Mouse (Mus musculus) forebrain, embryonic 10.5 days (tissue): Measurements from ENCODE around the gene Ttc7b. TPM values are rescaled to one million over a fixed set of nuclear protein-coding genes. Genes with fewer than 3 reads are reported as not detected.

Experiments used
- DNase-seq: peaks from one replicate; pipeline ENCODE4 v3.0.0-alpha.2; 2017; ENCODE audit warnings: low spot score; ENCODE audit errors: extremely low spot score
- H3K27ac ChIP-seq: fragments of 300-500 bp; sonication (generic); 2 replicates; pipeline ENCODE4 v1.5.1; 2016; ENCODE audit warnings: mild to moderate bottlenecking
- H3K27me3 ChIP-seq: fragments of 300-500 bp; sonication (generic); 2 replicates; pipeline ENCODE4 v1.6.1; 2016; ENCODE audit warnings: mild to moderate bottlenecking; ENCODE audit not compliant: poor library complexity, severe bottlenecking
- H3K36me3 ChIP-seq: fragments of 300-500 bp; sonication (generic); replicated peaks from 2 replicates; pipeline ENCODE4 v1.6.1; 2016; ENCODE audit warnings: mild to moderate bottlenecking, moderate library complexity
- H3K4me1 ChIP-seq: fragments of 300-500 bp; sonication (generic); 2 replicates; pipeline ENCODE4 v1.6.1; 2016
- H3K4me3 ChIP-seq: fragments of 300-500 bp; sonication (generic); 2 replicates; pipeline ENCODE4 v1.5.1; 2016; ENCODE audit warnings: mild to moderate bottlenecking, moderate library complexity
- H3K9me3 ChIP-seq: fragments of 300-500 bp; sonication (generic); 2 replicates; pipeline ENCODE4 v1.6.1; 2016; ENCODE audit warnings: mild to moderate bottlenecking, moderate library complexity
- WGBS: fragments of 180-500 bp; shearing (Covaris S2); methylation state at CpG from one replicate; pipeline ENCODE4 v1.1.7; 2016; 5-methylcytosine and 5-hydroxymethylcytosine counted together
- polyA plus RNA-seq: library from polyadenylated mRNA; unstranded; fragments of >200 nt; fragmentation: Nextera tagmentation; extraction: Ambion mirVana; gene quantifications from 2 replicates; pipeline ENCODE4 v1.2.1, GENCODE M21; 2016

Gene Ttc7b
- polyA plus RNA-seq, 1 experiment from 2014 or later: 5.5 TPM

DNA sequence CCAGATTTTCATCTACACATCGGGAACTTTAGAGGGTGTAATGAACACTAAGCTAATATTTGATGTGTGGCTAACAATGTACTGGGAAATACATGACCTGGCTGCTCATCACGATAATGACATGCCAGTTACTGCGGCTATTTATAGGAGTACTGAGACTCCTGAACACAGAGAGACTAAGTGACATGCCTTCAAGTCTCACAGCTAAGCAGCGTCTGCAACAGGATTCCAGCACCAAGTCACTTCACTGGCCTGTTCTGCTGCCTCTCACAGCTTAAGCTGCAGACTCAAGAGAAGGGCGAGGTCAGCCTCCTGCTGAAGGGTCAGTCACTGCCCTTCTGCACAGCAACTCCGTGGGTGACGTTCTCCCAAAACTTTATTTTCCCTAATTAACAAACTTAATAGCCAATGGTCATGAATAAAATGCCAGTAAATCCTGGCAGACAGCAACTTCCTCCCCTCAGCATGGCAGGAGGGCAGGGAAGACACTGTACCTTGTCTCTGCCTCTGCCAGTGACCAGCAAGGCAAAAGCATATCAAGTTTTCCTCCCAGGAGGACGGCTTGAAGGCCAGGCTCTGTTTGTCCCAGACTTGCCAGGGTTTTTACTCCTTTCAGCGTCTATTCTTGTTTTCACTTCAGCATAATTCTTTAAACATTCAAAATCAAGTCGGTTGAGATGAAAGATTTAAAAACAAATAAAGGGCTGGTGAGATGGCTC, 64.2 kb downstream of the Ttc7b start:
- H3K4me1 ChIP-seq: peaks cover 7% of the 10 kb centered on the region; the same call in 1 of the 2 replicates
- no peak overlapping the region for H3K4me3 ChIP-seq
- H3K9me3 ChIP-seq: no peaks in the 10 kb centered on the region
- no peaks in the 10 kb centered on the region for H3K27me3 ChIP-seq
- no peak for DNase-seq
- WGBS: 83% methylated on average over 10 of the region's 10 CpGs
- no peak overlapping the region for H3K27ac ChIP-seq
- H3K36me3 ChIP-seq: peaks cover 7% of the 10 kb centered on the region; the same call in 1 of the 2 replicates

DNA sequence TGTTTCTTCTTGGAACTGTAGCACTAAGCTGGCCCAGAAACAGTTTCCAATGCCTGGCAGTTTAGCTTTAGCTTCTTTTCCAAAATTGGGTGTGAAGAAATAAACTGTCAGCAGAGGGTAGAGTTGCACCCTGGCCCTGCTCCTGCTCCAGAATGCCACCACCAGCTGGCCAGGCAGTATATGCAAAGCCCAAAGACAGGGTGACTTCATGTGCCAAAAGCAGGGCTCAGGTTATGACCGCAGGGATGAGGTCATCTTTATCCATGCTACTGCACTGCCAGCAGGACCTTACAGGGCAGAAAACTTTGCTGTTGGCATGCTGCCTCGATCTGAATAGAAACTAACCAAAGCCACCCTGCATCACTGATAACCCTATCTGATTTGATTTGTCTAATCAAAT, 65.2 kb downstream of the Ttc7b start:
- 78% methylated on average over 2 of the region's 2 CpGs for WGBS
- no peak for DNase-seq

DNA sequence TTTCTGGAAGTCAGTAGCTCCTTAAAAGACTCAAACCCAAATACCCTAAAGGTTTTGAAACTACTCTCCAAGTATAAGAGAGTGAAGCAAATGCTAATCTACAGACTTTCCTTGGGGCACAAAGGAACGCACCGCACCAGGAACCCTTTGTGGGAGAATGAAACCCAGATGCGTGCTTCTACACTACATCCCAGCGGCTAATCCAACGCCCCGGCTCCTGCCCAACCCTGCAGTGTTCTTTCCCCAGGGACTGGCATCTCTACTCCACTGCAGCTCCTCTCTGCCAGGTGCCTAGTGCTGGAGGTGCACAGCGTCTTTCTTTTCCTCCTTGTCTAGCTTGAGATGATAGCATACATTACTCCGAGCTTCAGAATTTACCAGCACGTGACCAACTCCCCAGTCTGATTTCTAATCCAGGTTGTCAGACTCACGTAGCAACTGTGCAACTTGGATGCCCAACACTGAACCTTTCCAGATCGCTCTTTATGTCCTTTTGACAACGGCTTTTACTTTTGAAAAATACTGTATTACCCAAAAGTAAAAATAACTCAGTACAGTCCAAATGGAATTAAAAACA, 72.8 kb downstream of the Ttc7b start:
- WGBS: 66% methylated on average over 12 of the region's 12 CpGs
- H3K27ac ChIP-seq: no peak overlapping the region
- no peak for DNase-seq

More for the DNA sequence above, 65.2 kb downstream of the Ttc7b start:
- Histone ChIP-seq H3K4me3 (no peak overlapping the region), H3K27me3 (no peaks in the 10 kb centered on the region), H3K36me3 (peaks cover 7% of the 10 kb centered on the region; the same call in 1 of the 2 replicates), H3K27ac (no peak overlapping the region), H3K4me1 (peaks cover 7% of the 10 kb centered on the region; the same call in 1 of the 2 replicates), H3K9me3 (no peaks in the 10 kb centered on the region)

DNA sequence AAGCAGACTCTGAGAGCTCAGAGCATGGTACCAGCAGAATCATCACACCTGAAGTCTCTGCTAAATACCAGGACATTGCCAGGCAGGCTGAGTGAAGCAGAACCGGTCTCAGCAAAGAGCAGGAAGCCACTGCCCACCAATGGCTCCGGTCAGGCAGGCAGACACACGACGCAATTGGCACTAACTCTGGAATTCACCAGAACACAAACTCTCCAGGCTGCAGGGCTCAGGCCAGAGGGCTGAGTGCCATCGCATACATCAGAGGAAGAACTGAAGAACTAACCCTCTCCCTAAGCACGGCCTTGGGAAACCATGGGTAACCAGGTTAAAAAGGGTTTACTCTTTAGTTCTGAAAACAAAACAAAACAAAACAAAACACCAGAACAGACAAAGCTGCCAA, 73.5 kb downstream of the Ttc7b start:
- peaks cover 30% of the 10 kb centered on the region for H3K36me3 ChIP-seq
- H3K9me3 ChIP-seq: no peaks in the 10 kb centered on the region
- no peak overlapping the region for H3K4me3 ChIP-seq
- DNase-seq: no peak
- H3K4me1 ChIP-seq: peaks cover 9% of the 10 kb centered on the region
- no peaks in the 10 kb centered on the region for H3K27me3 ChIP-seq
- no peak overlapping the region for H3K27ac ChIP-seq
- WGBS: 89% methylated on average over 6 of the region's 6 CpGs

More for the DNA sequence above, 72.8 kb downstream of the Ttc7b start:
- Histone ChIP-seq H3K4me3 (no peak overlapping the region), H3K4me1 (peaks cover 9% of the 10 kb centered on the region), H3K9me3 (no peaks in the 10 kb centered on the region), H3K36me3 (peaks cover 24% of the 10 kb centered on the region), H3K27me3 (no peaks in the 10 kb centered on the region)

DNA sequence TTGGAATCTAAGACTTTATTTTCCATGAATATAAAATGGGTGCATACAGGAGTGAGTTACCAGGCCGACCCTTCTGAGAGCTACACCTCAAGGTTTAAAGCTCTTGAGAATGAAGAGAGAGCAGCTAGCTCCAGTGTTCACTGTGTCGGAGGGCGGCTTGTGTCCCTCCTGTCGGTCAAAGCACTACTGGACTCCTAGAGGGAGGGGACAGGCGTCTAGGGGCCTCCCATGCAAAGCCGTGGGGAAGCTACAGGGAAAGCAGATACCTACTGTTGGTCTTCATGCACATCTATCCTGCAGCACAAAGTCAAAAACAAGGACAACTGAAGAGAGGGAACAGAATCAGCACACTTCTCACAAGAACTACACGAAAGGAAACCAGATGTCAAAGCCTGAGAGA, 74.9 kb downstream of the Ttc7b start:
- no peak overlapping the region for H3K27ac ChIP-seq
- no peak overlapping the region for H3K4me3 ChIP-seq
- peaks cover 9% of the 10 kb centered on the region for H3K4me1 ChIP-seq
- H3K27me3 ChIP-seq: no peaks in the 10 kb centered on the region
- 95% methylated on average over 7 of the region's 7 CpGs for WGBS
- H3K36me3 ChIP-seq: peaks cover 34% of the 10 kb centered on the region
- no peak for DNase-seq
- no peaks in the 10 kb centered on the region for H3K9me3 ChIP-seq

DNA sequence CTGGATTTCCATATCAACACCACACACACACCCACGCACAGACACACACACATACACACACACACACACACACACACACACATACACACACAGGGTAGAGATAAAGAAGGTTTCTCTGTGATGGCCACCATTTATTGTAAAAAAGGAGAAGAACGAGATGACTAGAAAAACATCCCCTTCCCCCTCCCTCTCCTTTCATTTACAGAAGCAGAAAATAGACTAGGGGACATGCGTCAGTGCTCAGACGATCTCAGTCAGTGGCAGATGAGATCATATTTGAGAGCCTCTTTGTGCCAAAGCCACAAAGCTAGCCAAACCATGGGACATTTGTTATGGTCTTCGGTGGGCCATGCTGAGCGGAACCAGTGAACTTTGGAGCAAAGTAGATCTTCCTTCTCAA, 75.4 kb downstream of the Ttc7b start:
- Histone ChIP-seq H3K36me3 (peaks cover 34% of the 10 kb centered on the region), H3K9me3 (no peaks in the 10 kb centered on the region), H3K4me1 (peaks cover 9% of the 10 kb centered on the region), H3K4me3 (no peak overlapping the region), H3K27ac (no peak overlapping the region), H3K27me3 (no peaks in the 10 kb centered on the region)
- 91% methylated on average over 6 of the region's 6 CpGs for WGBS
- no peak for DNase-seq

DNA sequence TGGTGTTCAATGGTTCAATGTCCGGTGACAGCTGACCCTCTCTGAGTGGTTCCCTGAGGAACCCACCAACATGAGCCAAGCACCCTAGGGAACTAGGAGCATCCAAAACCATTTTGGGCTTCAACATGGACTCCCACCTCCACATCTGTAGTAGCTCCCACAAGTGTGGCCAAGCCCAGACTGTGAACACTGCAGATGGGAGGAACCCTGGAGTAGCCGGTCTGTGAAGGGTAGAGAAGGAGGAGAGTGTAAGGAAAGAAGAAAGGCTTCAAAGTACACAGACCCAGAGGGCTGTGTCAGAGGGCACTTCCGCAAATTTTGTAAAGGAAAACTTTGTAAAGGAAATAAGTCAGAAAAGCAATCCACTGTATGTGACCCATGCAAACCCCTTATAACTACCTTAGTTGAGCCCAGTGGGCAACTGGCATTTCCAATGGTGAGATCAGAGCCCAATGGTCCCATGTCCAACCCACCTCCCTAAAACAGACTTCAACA, 75.9 kb downstream of the Ttc7b start:
- Histone ChIP-seq H3K9me3 (no peaks in the 10 kb centered on the region), H3K36me3 (peaks cover 34% of the 10 kb centered on the region), H3K27me3 (no peaks in the 10 kb centered on the region), H3K4me3 (no peak overlapping the region), H3K4me1 (peaks cover 9% of the 10 kb centered on the region), H3K27ac (no peak overlapping the region)
- no peak for DNase-seq
- WGBS: 92% methylated on average over 3 of the region's 3 CpGs

DNA sequence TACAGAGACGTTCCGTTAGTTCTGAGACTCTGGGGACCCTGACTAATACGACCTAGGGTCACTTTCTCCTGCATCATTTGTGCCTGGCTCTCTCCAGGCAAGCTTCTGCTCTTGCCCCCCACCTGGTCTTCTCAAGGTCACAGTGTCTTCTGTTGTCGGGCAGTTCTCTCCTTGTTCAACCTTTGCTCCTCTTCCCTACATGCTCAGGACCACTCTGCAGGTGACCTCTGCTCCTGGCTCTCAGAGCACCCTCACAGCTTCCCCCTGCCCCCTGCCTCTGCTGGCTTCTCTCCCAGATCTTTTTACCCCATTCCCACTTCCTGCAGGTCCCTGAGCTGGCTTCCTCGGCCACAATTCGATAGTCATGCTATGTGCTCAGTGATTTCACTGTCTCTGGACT, 77.2 kb downstream of the Ttc7b start:
- H3K9me3 ChIP-seq: no peaks in the 10 kb centered on the region
- H3K4me3 ChIP-seq: no peak overlapping the region
- no peaks in the 10 kb centered on the region for H3K27me3 ChIP-seq
- no peak for DNase-seq
- H3K36me3 ChIP-seq: peaks cover 34% of the 10 kb centered on the region
- 92% methylated on average over 6 of the region's 6 CpGs for WGBS
- peaks cover 9% of the 10 kb centered on the region for H3K4me1 ChIP-seq
- H3K27ac ChIP-seq: no peak overlapping the region

- Histone ChIP-seq H3K27ac (no peak overlapping the region), H3K36me3 (peaks cover 34% of the 10 kb centered on the region), H3K4me3 (no peak overlapping the region), H3K4me1 (no peaks in the 10 kb centered on the region), H3K9me3 (no peaks in the 10 kb centered on the region), H3K27me3 (no peaks in the 10 kb centered on the region)
- 92% methylated on average over 4 of the region's 4 CpGs for WGBS
- DNase-seq: no peak
Observed at GRCm38 (mm10) chr12:100441609-100442008, 79.0 kb downstream of the Ttc7b start.

- Histone ChIP-seq H3K27ac (no peak overlapping the region), H3K9me3 (no peaks in the 10 kb centered on the region), H3K4me3 (no peak overlapping the region), H3K36me3 (peaks cover 19% of the 10 kb centered on the region), H3K27me3 (no peaks in the 10 kb centered on the region), H3K4me1 (no peaks in the 10 kb centered on the region)
- DNase-seq: no peak
- 83% methylated on average over 3 of the region's 3 CpGs for WGBS
Observed at GRCm38 (mm10) chr12:100439883-100440282, 80.7 kb downstream of the Ttc7b start.

DNA sequence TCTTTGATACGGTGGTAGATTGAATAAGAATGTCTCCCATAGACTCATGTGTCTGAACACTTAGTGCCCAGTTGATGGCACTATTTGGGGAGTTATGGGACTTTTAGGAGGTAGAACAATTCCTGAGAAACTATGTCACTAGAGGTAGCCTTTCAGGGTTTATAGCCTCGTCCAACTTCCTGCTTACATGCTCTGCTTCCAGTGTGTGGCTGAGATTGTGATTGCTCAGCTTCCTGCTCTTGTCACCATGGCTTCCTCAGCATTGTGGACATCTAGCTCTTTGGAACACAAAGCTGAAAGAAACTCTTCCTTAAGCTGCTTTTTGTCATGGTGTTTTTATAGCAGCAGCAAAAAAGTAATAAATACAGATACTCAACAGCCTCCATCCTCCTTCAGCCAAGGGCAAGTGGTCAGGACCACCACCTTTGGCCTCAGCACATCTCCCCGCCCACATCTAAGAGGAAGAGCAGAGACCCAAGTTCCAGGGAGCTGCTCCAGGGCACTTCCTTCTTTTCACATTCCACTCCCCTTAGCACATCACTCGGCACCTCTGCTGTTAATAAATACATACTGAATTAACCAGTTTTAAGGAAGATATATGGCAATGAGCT, 81.4 kb downstream of the Ttc7b start:
- no peak for DNase-seq
- 87% methylated on average over 4 of the region's 4 CpGs for whole genome bisulfite sequencing
- no peak overlapping the region for H3K27ac ChIP-seq
- H3K27me3 ChIP-seq: no peaks in the 10 kb centered on the region
- H3K4me3 ChIP-seq: no peak overlapping the region
- no peaks in the 10 kb centered on the region for H3K4me1 ChIP-seq
- no peaks in the 10 kb centered on the region for H3K9me3 ChIP-seq
- peaks cover 13% of the 10 kb centered on the region for H3K36me3 ChIP-seq

GRCm38 (mm10) chr12:100438509-100438908, 82.1 kb downstream of the Ttc7b start:
- H3K27ac ChIP-seq: no peak overlapping the region
- no peak for DNase-seq
- no peaks in the 10 kb centered on the region for H3K27me3 ChIP-seq
- 89% methylated on average over 7 of the region's 7 CpGs for WGBS
- H3K36me3 ChIP-seq: peaks cover 13% of the 10 kb centered on the region
- no peaks in the 10 kb centered on the region for H3K4me1 ChIP-seq
- H3K9me3 ChIP-seq: no peaks in the 10 kb centered on the region
- H3K4me3 ChIP-seq: no peak overlapping the region

DNA sequence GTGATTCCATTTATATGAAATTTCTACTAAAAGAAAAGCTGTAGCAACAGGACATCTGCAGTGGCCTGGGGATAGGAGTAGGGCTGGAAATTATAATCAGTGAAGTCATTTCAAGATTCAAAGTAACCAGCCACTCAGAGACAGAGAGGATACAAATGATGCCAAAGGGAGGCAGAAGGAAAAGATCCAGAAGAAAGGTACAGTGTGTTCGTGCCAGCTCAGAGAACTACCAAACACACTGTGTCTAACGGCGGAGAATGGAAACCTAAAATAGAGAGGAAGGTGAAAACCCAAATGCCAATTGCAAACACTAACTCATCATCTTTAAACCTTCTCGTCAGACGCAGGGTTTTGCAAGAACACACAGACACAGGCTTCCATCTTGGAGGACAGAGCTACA, 82.8 kb downstream of the Ttc7b start:
- no peaks in the 10 kb centered on the region for H3K9me3 ChIP-seq
- H3K4me1 ChIP-seq: no peaks in the 10 kb centered on the region
- peaks cover 10% of the 10 kb centered on the region for H3K36me3 ChIP-seq
- no peak for DNase-seq
- no peaks in the 10 kb centered on the region for H3K27me3 ChIP-seq
- H3K27ac ChIP-seq: no peak overlapping the region
- WGBS: 97% methylated on average over 5 of the region's 5 CpGs
- no peak overlapping the region for H3K4me3 ChIP-seq
